Mouse (Mus musculus): Measurements from ENCODE around the gene Tlr4. TPM values are rescaled to one million over a fixed set of nuclear protein-coding genes. Genes with fewer than 3 reads are reported as not detected.

The Tlr4 gene
- polyA plus RNA-seq, 1 experiment, result not detected

- no peak for TF ChIP-seq GATA1 (IDR thresholded peaks at IDR 0.05; ENCODE audit: low read length)
These were observed 116.3 kb downstream of the Tlr4 start for GRCm38 (mm10) chr4:66943699-66944098.

GRCm38 (mm10) chr4:66947657-66948056 is 120.3 kb downstream of the Tlr4 start:
- TF ChIP-seq GATA1 (IDR thresholded peaks at IDR 0.05; ENCODE audit: low read length), result no peak

- TF ChIP-seq GATA1 (IDR thresholded peaks at IDR 0.05; ENCODE audit: low read length), result no peak
These were observed 147.5 kb downstream of the Tlr4 start for GRCm38 (mm10) chr4:66974918-66975317.
